Mouse (Mus musculus): Measurements from ENCODE around the gene Mettl23.

DNA sequence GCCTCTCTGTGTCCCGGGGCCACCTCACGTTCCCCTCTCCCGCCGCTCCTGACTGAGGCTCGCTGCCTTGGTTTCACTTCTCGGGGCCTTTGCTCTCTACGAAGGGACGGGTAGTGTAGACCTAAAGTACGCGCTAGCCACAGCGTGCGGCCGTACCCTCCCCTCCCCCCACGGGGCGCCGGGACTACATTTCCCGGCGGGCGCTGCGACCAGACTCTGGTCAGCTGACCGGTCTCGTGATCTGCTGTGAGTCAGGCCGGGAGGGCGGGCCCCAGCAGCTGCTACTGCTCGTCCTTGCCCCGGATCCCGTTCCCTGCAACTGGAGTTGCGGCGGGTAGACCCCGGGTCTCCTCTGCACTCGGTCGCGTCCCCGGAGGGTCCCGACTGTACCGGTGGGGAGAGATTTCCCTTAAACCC lies 10.4 kb downstream of the Mettl23 start:
- TF ChIP-seq CTCF (IDR thresholded peaks at IDR 0.05; ENCODE audit: control insufficient read depth, insufficient read depth, insufficient replicate concordance, low read depth, low read length) (no peak), POLR2A (IDR thresholded peaks at IDR 0.05; ENCODE audit: control insufficient read depth, low read depth, low read length) (peak; percentile 80)
